Mouse (Mus musculus): Measurements from ENCODE around the gene Nphp4. TPM values are rescaled to one million over a fixed set of nuclear protein-coding genes. Genes with fewer than 3 reads are reported as not detected.

Gene Nphp4
- total and polyA plus RNA-seq, 3 experiments: 0.57 to 1.3 (median 0.70) TPM

GRCm38 (mm10) chr4:152466601-152467000, 9.9 kb upstream of the Nphp4 start:
- H3K79me2 ChIP-seq (replicated peaks; ENCODE audit: control insufficient read depth, insufficient read depth, low read length): no peaks in the 10 kb centered on the region
- H3K27ac ChIP-seq: no peak overlapping the region
- H3K9ac ChIP-seq (ENCODE audit: low read depth, low read length): no peak overlapping the region
- no peaks in the 10 kb centered on the region for H3K36me3 ChIP-seq (ENCODE audit: control insufficient read depth, insufficient read depth, low read length)
- no peak overlapping the region for H3K4me3 ChIP-seq
- intact Hi-C loops (cut with DNase I): no loop called here
- no peaks in the 10 kb centered on the region for H3K27me3 ChIP-seq (ENCODE audit: control insufficient read depth, insufficient read depth, low read length)
- no peaks in the 10 kb centered on the region for H3K4me1 ChIP-seq (ENCODE audit: control insufficient read depth, insufficient read depth, low read length)
- no peak for DNase-seq
- TF ChIP-seq POLR2A (IDR thresholded peaks at IDR 0.05; ENCODE audit: insufficient read depth, low read depth, low read length) (no peak), CTCF (IDR thresholded peaks at IDR 0.05) (no peak), EP300 (IDR thresholded peaks at IDR 0.05; ENCODE audit: insufficient read depth, low read depth, low read length) (no peak)
- WGBS: 89% methylated on average over 13 of the region's 13 CpGs

- H3K4me1 ChIP-seq (ENCODE audit: control insufficient read depth, insufficient read depth, low read length): no peaks in the 10 kb centered on the region
- no peaks in the 10 kb centered on the region for H3K36me3 ChIP-seq (ENCODE audit: control insufficient read depth, insufficient read depth, low read length)
- no peak overlapping the region for H3K4me3 ChIP-seq
- H3K27ac ChIP-seq: no peak overlapping the region
- WGBS: 84% methylated on average over 6 of the region's 6 CpGs
- no peaks in the 10 kb centered on the region for H3K27me3 ChIP-seq (ENCODE audit: control insufficient read depth, insufficient read depth, low read length)
- no peak for TF ChIP-seq EP300 (IDR thresholded peaks at IDR 0.05; ENCODE audit: insufficient read depth, low read depth, low read length)
- TF ChIP-seq POLR2A (IDR thresholded peaks at IDR 0.05; ENCODE audit: insufficient read depth, low read depth, low read length): no peak
- TF ChIP-seq CTCF (IDR thresholded peaks at IDR 0.05): no peak
- no peaks in the 10 kb centered on the region for H3K79me2 ChIP-seq (replicated peaks; ENCODE audit: control insufficient read depth, insufficient read depth, low read length)
- DNase-seq: no peak
- intact Hi-C loops (cut with DNase I): no loop called here
- H3K9ac ChIP-seq (ENCODE audit: low read depth, low read length): no peak overlapping the region
Observed at GRCm38 (mm10) chr4:152467951-152468350, 8.6 kb upstream of the Nphp4 start.

GRCm38 (mm10) chr4:152475941-152476340, 565 bp upstream of the Nphp4 start:
- peaks cover 4% of the 10 kb centered on the region; the same call in 1 of the 2 replicates for H3K4me1 ChIP-seq (ENCODE audit: control insufficient read depth, insufficient read depth, low read length)
- intact Hi-C loops (cut with DNase I): loop anchor here (5.0 kb wide), 1 partner anchor 149 kb away; the partner anchor contains the start of gene Rpl22
- no peak for TF ChIP-seq EP300 (IDR thresholded peaks at IDR 0.05; ENCODE audit: insufficient read depth, low read depth, low read length)
- TF ChIP-seq CTCF (IDR thresholded peaks at IDR 0.05): no peak
- no peak for TF ChIP-seq POLR2A (IDR thresholded peaks at IDR 0.05; ENCODE audit: insufficient read depth, low read depth, low read length)
- no peaks in the 10 kb centered on the region for H3K36me3 ChIP-seq (ENCODE audit: control insufficient read depth, insufficient read depth, low read length)
- H3K4me3 ChIP-seq: no peak overlapping the region
- no peak overlapping the region for H3K9ac ChIP-seq (ENCODE audit: low read depth, low read length)
- H3K27ac ChIP-seq: no peak overlapping the region
- 84% methylated on average over 7 of the region's 7 CpGs for WGBS
- no peaks in the 10 kb centered on the region for H3K27me3 ChIP-seq (ENCODE audit: control insufficient read depth, insufficient read depth, low read length)
- H3K79me2 ChIP-seq (replicated peaks; ENCODE audit: control insufficient read depth, insufficient read depth, low read length): no peaks in the 10 kb centered on the region
- no peak for DNase-seq

- no peaks in the 10 kb centered on the region for H3K36me3 ChIP-seq (ENCODE audit: control insufficient read depth, insufficient read depth, low read length)
- H3K27me3 ChIP-seq (ENCODE audit: control insufficient read depth, insufficient read depth, low read length): no peaks in the 10 kb centered on the region
- H3K79me2 ChIP-seq (replicated peaks; ENCODE audit: control insufficient read depth, insufficient read depth, low read length): no peaks in the 10 kb centered on the region
- H3K4me1 ChIP-seq (ENCODE audit: control insufficient read depth, insufficient read depth, low read length): peaks cover 4% of the 10 kb centered on the region; the same call in 1 of the 2 replicates
- H3K4me3 ChIP-seq: peak overlapping the region; percentile 84
- no peak overlapping the region for H3K9ac ChIP-seq (ENCODE audit: low read depth, low read length)
- DNase-seq: no peak
- 3% methylated on average over 18 of the region's 21 CpGs for WGBS
- intact Hi-C loops (cut with DNase I): loop anchor here (5.0 kb wide), 1 partner anchor 150 kb away; the partner anchor contains the start of gene Rpl22
- TF ChIP-seq CTCF (IDR thresholded peaks at IDR 0.05) (no peak), POLR2A (IDR thresholded peaks at IDR 0.05; ENCODE audit: insufficient read depth, low read depth, low read length) (no peak), EP300 (IDR thresholded peaks at IDR 0.05; ENCODE audit: insufficient read depth, low read depth, low read length) (no peak)
- H3K27ac ChIP-seq: no peak overlapping the region
Observed at GRCm38 (mm10) chr4:152477106-152477465, 580 bp downstream of the Nphp4 start.

- under 1% methylated on average over 63 of the region's 63 CpGs for WGBS
- Histone ChIP-seq H3K4me3 (peak within 1 kb of the TSS; percentile 84), H3K4me1 (ENCODE audit: control insufficient read depth, insufficient read depth, low read length) (peaks cover 4% of the 10 kb centered on the region; the same call in 1 of the 2 replicates), H3K79me2 (replicated peaks; ENCODE audit: control insufficient read depth, insufficient read depth, low read length) (no peaks in the 10 kb centered on the region), H3K9ac (ENCODE audit: low read depth, low read length) (peak within 1 kb of the TSS; percentile 74), H3K27ac (peak within 1 kb of the TSS; percentile 77), H3K36me3 (ENCODE audit: control insufficient read depth, insufficient read depth, low read length) (no peaks in the 10 kb centered on the region), H3K27me3 (ENCODE audit: control insufficient read depth, insufficient read depth, low read length) (no peaks in the 10 kb centered on the region)
- peak; percentile 99 for DNase-seq
- intact Hi-C loops (cut with DNase I): loop anchor here (5.0 kb wide), 1 partner anchor 150 kb away; the partner anchor contains the start of gene Rpl22
- no peak for TF ChIP-seq CTCF (IDR thresholded peaks at IDR 0.05)
- TF ChIP-seq EP300 (IDR thresholded peaks at IDR 0.05; ENCODE audit: insufficient read depth, low read depth, low read length): no peak
- peak; percentile 37 for TF ChIP-seq POLR2A (IDR thresholded peaks at IDR 0.05; ENCODE audit: insufficient read depth, low read depth, low read length)
Observed at GRCm38 (mm10) chr4:152477466-152478223, 1.1 kb downstream of the Nphp4 start, which contains the start of gene Kcnab2. TSS of gene Kcnab2 (minus strand) at chr4:152477871.

- TF ChIP-seq EP300 (IDR thresholded peaks at IDR 0.05; ENCODE audit: insufficient read depth, low read depth, low read length) (no peak), CTCF (IDR thresholded peaks at IDR 0.05) (no peak), POLR2A (IDR thresholded peaks at IDR 0.05; ENCODE audit: insufficient read depth, low read depth, low read length) (no peak)
- no peaks in the 10 kb centered on the region for H3K79me2 ChIP-seq (replicated peaks; ENCODE audit: control insufficient read depth, insufficient read depth, low read length)
- H3K27me3 ChIP-seq (ENCODE audit: control insufficient read depth, insufficient read depth, low read length): no peaks in the 10 kb centered on the region
- 2% methylated on average over 13 of the region's 13 CpGs for WGBS
- no peaks in the 10 kb centered on the region for H3K36me3 ChIP-seq (ENCODE audit: control insufficient read depth, insufficient read depth, low read length)
- peak overlapping the region; percentile 77; the same call in 1 of the 2 replicates for H3K27ac ChIP-seq
- DNase-seq: no peak
- H3K4me1 ChIP-seq (ENCODE audit: control insufficient read depth, insufficient read depth, low read length): peaks cover 4% of the 10 kb centered on the region; the same call in 1 of the 2 replicates
- intact Hi-C loops (cut with DNase I): loop anchor here (5.0 kb wide), 1 partner anchor 151 kb away; the partner anchor contains the start of gene Rpl22
- peak overlapping the region; percentile 50 for H3K9ac ChIP-seq (ENCODE audit: low read depth, low read length)
- H3K4me3 ChIP-seq: peak overlapping the region; percentile 84
Observed at GRCm38 (mm10) chr4:152478224-152478567, 1.7 kb downstream of the Nphp4 start.

Data from heart, adult 2 months (tissue).